ENCODE assay signal across 20 mouse cellular contexts in genomic region chr14:105556813-105557212, GRCm38 (mm10).
A peak's percentile ranks its signal among the peaks of the same experiment; 100 is the strongest.
DNase-seq lines count a peak whose midpoint lies in the region; ATAC-seq and TF ChIP-seq lines count a peak whose summit lies in the region.
"Had no signal": no experiment of that assay in that cellular context is flagged by ENCODE, and none has a peak within 500 bp of the region (broad histone marks: within the 10 kb centered on the region; RNA-seq: fewer than 3 reads in every experiment).

No protein-coding gene starts in this region.

- no peak for TF ChIP-seq POLR2A in cortical plate, adult 2 months (IDR thresholded peaks at IDR 0.05; ENCODE audit: extremely low read depth, insufficient read depth, low read length)

- peak; percentile 5 to 70 for DNase-seq in adrenal gland, adult (ENCODE audit: inconsistent age in 2 of 2, low spot score in 1 of 2)
- DNase-seq in adrenal gland, postnatal 10 days = no peak
- DNase-seq in kidney, postnatal 0 days (ENCODE audit: low spot score) = no peak
- DNase-seq in NIH3T3 (ENCODE audit: low read depth) = peak; percentile 7
- DNase-seq in midbrain, embryonic 11.5 days (ENCODE audit: low spot score, missing footprints) = no peak
- DNase-seq in limb, embryonic 10.5 days (ENCODE audit: low spot score) = no peak
- DNase-seq: cerebellum, postnatal 14 days; kidney, postnatal 4 days; liver; thymus, postnatal 14 days had no signal

- H3K27ac ChIP-seq in kidney, postnatal 0 days = no peak overlapping the region
- H3K27ac ChIP-seq in kidney, embryonic 15.5 days = no peak overlapping the region
- no peak overlapping the region for H3K27ac ChIP-seq in cortical plate, adult 2 months (ENCODE audit: insufficient read depth, low read length)
- H3K27ac ChIP-seq in midbrain, embryonic 11.5 days (ENCODE audit: low read depth, low read length) = no peak overlapping the region
- no peak overlapping the region for H3K27ac ChIP-seq in limb, embryonic 10.5 days
- H3K27ac ChIP-seq: embryonic facial prominence, embryonic 13.5 days; heart, embryonic 10.5 days; hindbrain, embryonic 10.5 days; macrophage; neural tube, embryonic 13.5 days; stomach, embryonic 15.5 days had no signal

- H3K4me3 ChIP-seq in kidney, postnatal 0 days (replicated peaks; ENCODE audit: low read depth, low read length) = no peak overlapping the region
- no peak overlapping the region for H3K4me3 ChIP-seq in kidney, embryonic 15.5 days (replicated peaks)
- H3K4me3 ChIP-seq in cortical plate, adult 2 months (ENCODE audit: insufficient read depth, low read length) = no peak overlapping the region
- no peak overlapping the region for H3K4me3 ChIP-seq in midbrain, embryonic 11.5 days (ENCODE audit: low read depth, low read length)
- no peak overlapping the region for H3K4me3 ChIP-seq in limb, embryonic 10.5 days
- H3K4me3 ChIP-seq: embryonic facial prominence, embryonic 13.5 days; heart, embryonic 10.5 days; hindbrain, embryonic 10.5 days; neural tube, embryonic 13.5 days; stomach, embryonic 15.5 days had no signal

- H3K9me3 ChIP-seq in kidney, postnatal 0 days (replicated peaks; ENCODE audit: low read length) = no peaks in the 10 kb centered on the region
- H3K9me3 ChIP-seq in kidney, embryonic 15.5 days (replicated peaks) = no peaks in the 10 kb centered on the region
- H3K9me3 ChIP-seq in midbrain, embryonic 11.5 days (ENCODE audit: control insufficient read depth, low read length) = no peaks in the 10 kb centered on the region
- no peaks in the 10 kb centered on the region for H3K9me3 ChIP-seq in limb, embryonic 10.5 days (replicated peaks)
- H3K9me3 ChIP-seq: embryonic facial prominence, embryonic 13.5 days; heart, embryonic 10.5 days; hindbrain, embryonic 10.5 days; stomach, embryonic 15.5 days had no signal

- no peaks in the 10 kb centered on the region for H3K4me1 ChIP-seq in kidney, postnatal 0 days (replicated peaks; ENCODE audit: insufficient read depth, low read length)
- H3K4me1 ChIP-seq in kidney, embryonic 15.5 days = no peaks in the 10 kb centered on the region
- H3K4me1 ChIP-seq in cortical plate, adult 2 months (ENCODE audit: control insufficient read depth, insufficient read depth, low read length) = no peaks in the 10 kb centered on the region
- H3K4me1 ChIP-seq in midbrain, embryonic 11.5 days (ENCODE audit: control insufficient read depth, insufficient read depth, low read length) = no peaks in the 10 kb centered on the region
- H3K4me1 ChIP-seq in limb, embryonic 10.5 days = 0 out of 2 replicates have a peak, but pooled peaks cover 2% of the 10 kb centered on the region
- H3K4me1 ChIP-seq: embryonic facial prominence, embryonic 13.5 days; hindbrain, embryonic 10.5 days; neural tube, embryonic 13.5 days; stomach, embryonic 15.5 days had no signal

- H3K36me3 ChIP-seq in kidney, postnatal 0 days (ENCODE audit: insufficient read depth, low read length) = no peaks in the 10 kb centered on the region
- H3K36me3 ChIP-seq in kidney, embryonic 15.5 days = no peaks in the 10 kb centered on the region
- no peaks in the 10 kb centered on the region for H3K36me3 ChIP-seq in midbrain, embryonic 11.5 days (ENCODE audit: control insufficient read depth, insufficient read depth, low read length)
- H3K36me3 ChIP-seq in limb, embryonic 10.5 days = no peaks in the 10 kb centered on the region
- H3K36me3 ChIP-seq: embryonic facial prominence, embryonic 13.5 days; heart, embryonic 10.5 days; hindbrain, embryonic 10.5 days; neural tube, embryonic 13.5 days; stomach, embryonic 15.5 days had no signal

- H3K9ac ChIP-seq in kidney, postnatal 0 days (ENCODE audit: low read depth, low read length) = no peak overlapping the region
- H3K9ac ChIP-seq in kidney, embryonic 15.5 days = no peak overlapping the region
- H3K9ac ChIP-seq in midbrain, embryonic 11.5 days (ENCODE audit: low read length) = no peak overlapping the region
- H3K9ac ChIP-seq: embryonic facial prominence, embryonic 13.5 days; neural tube, embryonic 13.5 days; stomach, embryonic 15.5 days had no signal

- H3K4me2 ChIP-seq in kidney, postnatal 0 days (ENCODE audit: low read length) = no peak overlapping the region
- no peak overlapping the region for H3K4me2 ChIP-seq in kidney, embryonic 15.5 days
- H3K4me2 ChIP-seq in midbrain, embryonic 11.5 days = no peak overlapping the region
- H3K4me2 ChIP-seq: embryonic facial prominence, embryonic 13.5 days; neural tube, embryonic 13.5 days; stomach, embryonic 15.5 days had no signal

- ATAC-seq in kidney, postnatal 0 days (replicated peaks; ENCODE audit: low FRiP score, low read depth) = no peak
- ATAC-seq in kidney, embryonic 15.5 days (replicated peaks; ENCODE audit: low FRiP score) = no peak
- ATAC-seq in midbrain, embryonic 11.5 days (ENCODE audit: low FRiP score) = no peak
- ATAC-seq: activated CD4-positive, CD25-positive, alpha-beta regulatory T cell, adult 4 months; inflammation-experienced regulatory T-cells, adult 6 months had no signal

- peak; percentile 8; the same call in 1 of the 2 replicates for TF ChIP-seq CTCF in kidney, postnatal 0 days (IDR thresholded peaks at IDR 0.05; ENCODE audit: low read depth)
- TF ChIP-seq CTCF in cortical plate, adult 2 months (IDR thresholded peaks at IDR 0.05; ENCODE audit: extremely low read depth, insufficient read depth, low read length) = peak; percentile 38; the same call in 1 of the 2 replicates

- WGBS in kidney, postnatal 0 days = 73% methylated on average over 3 of the region's 3 CpGs
- WGBS in kidney, embryonic 15.5 days = 74% methylated on average over 3 of the region's 3 CpGs
- WGBS in midbrain, embryonic 11.5 days = 81% methylated on average over 3 of the region's 3 CpGs
- WGBS in limb, embryonic 10.5 days = 81% methylated on average over 3 of the region's 3 CpGs

- H3K27me3 ChIP-seq in kidney, postnatal 0 days (ENCODE audit: insufficient read depth, low read length) = no peaks in the 10 kb centered on the region
- no peaks in the 10 kb centered on the region for H3K27me3 ChIP-seq in kidney, embryonic 15.5 days
- no peaks in the 10 kb centered on the region for H3K27me3 ChIP-seq in midbrain, embryonic 11.5 days (ENCODE audit: control insufficient read depth, insufficient read depth, low read length)
- H3K27me3 ChIP-seq in limb, embryonic 10.5 days (ENCODE audit: low read depth, poor library complexity, severe bottlenecking) = no peaks in the 10 kb centered on the region
- H3K27me3 ChIP-seq: embryonic facial prominence, embryonic 13.5 days; neural tube, embryonic 13.5 days; stomach, embryonic 15.5 days had no signal

Comparison
In these comparisons a context has a peak if more than half of its experiments do, and no peak if none do; other contexts are left out.
1. DNase-seq: peak in adrenal gland, adult (2 of 2) and NIH3T3 (single experiment); none in adrenal gland, postnatal 10 days (single experiment), kidney, postnatal 0 days (single experiment), midbrain, embryonic 11.5 days (single experiment) and limb, embryonic 10.5 days (single experiment).